Comparison of ENCODE assay signal across 8 mouse cellular contexts in genomic region chr3:88717831-88718230, GRCm38 (mm10). TPM values are rescaled to one million over a fixed set of nuclear protein-coding genes. Genes with fewer than 3 reads are reported as not detected.
A peak's percentile ranks its signal among the peaks of the same experiment; 100 is the strongest.
DNase-seq lines count a peak whose midpoint lies in the region; ATAC-seq and TF ChIP-seq lines count a peak whose summit lies in the region.

No protein-coding gene starts in this region.

- 15% methylated on average over 1 of the region's 1 CpGs for WGBS in lung, embryonic 14.5 days
- 69% methylated on average over 1 of the region's 1 CpGs for WGBS in limb, embryonic 15.5 days
- WGBS in stomach, embryonic 15.5 days: 10% methylated on average over 1 of the region's 1 CpGs

- H3K27me3 ChIP-seq in lung, embryonic 14.5 days (ENCODE audit: insufficient read depth, low read length): no peaks in the 10 kb centered on the region
- H3K27me3 ChIP-seq in erythroblast, embryonic 14.5 days (ENCODE audit: control insufficient read depth): no peaks in the 10 kb centered on the region
- no peaks in the 10 kb centered on the region for H3K27me3 ChIP-seq in limb, embryonic 15.5 days
- H3K27me3 ChIP-seq in stomach, embryonic 15.5 days (replicated peaks): no peaks in the 10 kb centered on the region

- TF ChIP-seq CTCF in lung, embryonic 14.5 days (IDR thresholded peaks at IDR 0.05; ENCODE audit: low read depth): no peak

- ATAC-seq in lung, embryonic 14.5 days (ENCODE audit: insufficient read depth): no peak
- ATAC-seq in limb, embryonic 15.5 days (ENCODE audit: insufficient number of reproducible peaks, low FRiP score, low TSS enrichment, low read depth): no peak
- ATAC-seq in stomach, embryonic 15.5 days (ENCODE audit: insufficient read depth, low FRiP score, low read depth): no peak

- peaks cover 2% of the 10 kb centered on the region; the same call in 1 of the 2 replicates for H3K4me1 ChIP-seq in lung, embryonic 14.5 days (ENCODE audit: insufficient read depth)
- H3K4me1 ChIP-seq in erythroblast, embryonic 14.5 days (ENCODE audit: control insufficient read depth): peaks cover 32% of the 10 kb centered on the region
- H3K4me1 ChIP-seq in limb, embryonic 15.5 days: peaks cover 21% of the 10 kb centered on the region
- peaks cover 12% of the 10 kb centered on the region for H3K4me1 ChIP-seq in stomach, embryonic 15.5 days

- peak; percentile 26 for DNase-seq in lung, embryonic 14.5 days
- DNase-seq in lung, postnatal 14 days: no peak
- DNase-seq in urinary bladder, adult 18-20 months (ENCODE audit: low spot score in 2 of 2): no peak
- no peak for DNase-seq in urinary bladder, adult 2 months (ENCODE audit: low spot score)
- DNase-seq in spleen, adult 18-20 months: no peak

- H3K27ac ChIP-seq in lung, embryonic 14.5 days (ENCODE audit: low read depth): no peak overlapping the region
- H3K27ac ChIP-seq in limb, embryonic 15.5 days: 0 out of 2 replicates have a peak overlapping the region, but pooled peaks have one; percentile 38
- H3K27ac ChIP-seq in stomach, embryonic 15.5 days: peak overlapping the region; percentile 49

- peaks cover 45% of the 10 kb centered on the region for H3K36me3 ChIP-seq in lung, embryonic 14.5 days (ENCODE audit: insufficient read depth)
- peaks cover 59% of the 10 kb centered on the region for H3K36me3 ChIP-seq in erythroblast, embryonic 14.5 days (ENCODE audit: control insufficient read depth)
- H3K36me3 ChIP-seq in limb, embryonic 15.5 days: peaks cover 44% of the 10 kb centered on the region
- peaks cover 6% of the 10 kb centered on the region for H3K36me3 ChIP-seq in stomach, embryonic 15.5 days

- H3K4me2 ChIP-seq in lung, embryonic 14.5 days: peak overlapping the region; percentile 90
- H3K4me2 ChIP-seq in limb, embryonic 15.5 days: peak overlapping the region; percentile 30
- peak overlapping the region; percentile 75 for H3K4me2 ChIP-seq in stomach, embryonic 15.5 days

- H3K9ac ChIP-seq in lung, embryonic 14.5 days: 0 out of 2 replicates have a peak overlapping the region, but pooled peaks have one; percentile 15
- H3K9ac ChIP-seq in limb, embryonic 15.5 days: no peak overlapping the region
- peak overlapping the region; percentile 29 for H3K9ac ChIP-seq in stomach, embryonic 15.5 days

- H3K4me3 ChIP-seq in lung, embryonic 14.5 days (ENCODE audit: low read depth, low read length): peak overlapping the region; percentile 62
- H3K4me3 ChIP-seq in erythroblast, embryonic 14.5 days (replicated peaks): peak overlapping the region; percentile 85
- H3K4me3 ChIP-seq in limb, embryonic 15.5 days: peak overlapping the region; percentile 10
- H3K4me3 ChIP-seq in stomach, embryonic 15.5 days (replicated peaks): peak overlapping the region; percentile 12

- no peaks in the 10 kb centered on the region for H3K9me3 ChIP-seq in lung, embryonic 14.5 days (ENCODE audit: low read depth, low read length)
- H3K9me3 ChIP-seq in erythroblast, embryonic 14.5 days (ENCODE audit: control insufficient read depth, low read length): no peaks in the 10 kb centered on the region
- no peaks in the 10 kb centered on the region for H3K9me3 ChIP-seq in limb, embryonic 15.5 days
- H3K9me3 ChIP-seq in stomach, embryonic 15.5 days: no peaks in the 10 kb centered on the region

RNA-seq across cellular contexts. Expression of gene Rit1, which starts 1.2 kb away (rescaled TPM):
- polyA plus RNA-seq in lung, embryonic 14.5 days (2014; fragmentation: Nextera tagmentation; extraction: Ambion mirVana): 56.9 and 58.4 TPM in 2 replicates
- polyA plus RNA-seq in erythroblast, embryonic 14.5 days (2012): 3.6 and 4.6 TPM in 2 replicates
- polyA plus RNA-seq in limb, embryonic 15.5 days (2015; fragmentation: Nextera tagmentation; extraction: Ambion mirVana): 65.7 and 65.8 TPM in 2 replicates
- polyA plus RNA-seq in stomach, embryonic 15.5 days (2015; fragmentation: Nextera tagmentation; extraction: Ambion mirVana): 52.3 and 56.4 TPM in 2 replicates
- 81.4 and 89.3 TPM in 2 replicates for polyA plus RNA-seq in urinary bladder, adult 2 months (2012; rRNA removed)

RNA-seq across cellular contexts. Expression of gene Khdc4, which starts 32.2 kb away (rescaled TPM):
- 89.2 and 100 TPM in 2 replicates for polyA plus RNA-seq in lung, embryonic 14.5 days (2014; fragmentation: Nextera tagmentation; extraction: Ambion mirVana)
- 0.32 and 0.37 TPM in 2 replicates for polyA plus RNA-seq in erythroblast, embryonic 14.5 days (2012)
- 77.9 and 86.7 TPM in 2 replicates for polyA plus RNA-seq in limb, embryonic 15.5 days (2015; fragmentation: Nextera tagmentation; extraction: Ambion mirVana)
- polyA plus RNA-seq in stomach, embryonic 15.5 days (2015; fragmentation: Nextera tagmentation; extraction: Ambion mirVana): 81.0 and 86.9 TPM in 2 replicates
- polyA plus RNA-seq in urinary bladder, adult 2 months (2012; rRNA removed): 76.3 and 121 TPM in 2 replicates

RNA-seq across cellular contexts. Expression of gene Syt11, which starts 57.1 kb away (rescaled TPM):
- 6.3 and 7.6 TPM in 2 replicates for polyA plus RNA-seq in lung, embryonic 14.5 days (2014; fragmentation: Nextera tagmentation; extraction: Ambion mirVana)
- polyA plus RNA-seq in erythroblast, embryonic 14.5 days (2012): 0.02 TPM in 1 of 2 replicates, not detected in the other
- 16.9 and 17.5 TPM in 2 replicates for polyA plus RNA-seq in limb, embryonic 15.5 days (2015; fragmentation: Nextera tagmentation; extraction: Ambion mirVana)
- 17.1 and 22.3 TPM in 2 replicates for polyA plus RNA-seq in stomach, embryonic 15.5 days (2015; fragmentation: Nextera tagmentation; extraction: Ambion mirVana)
- 9.7 and 11.3 TPM in 2 replicates for polyA plus RNA-seq in urinary bladder, adult 2 months (2012; rRNA removed)

Comparison
In these comparisons a context has a peak if more than half of its experiments do, and no peak if none do; other contexts are left out.
1. H3K4me2 ChIP-seq: peak in every context shown above with its lines; median percentile 90 in lung, embryonic 14.5 days; 75 in stomach, embryonic 15.5 days; 30 in limb, embryonic 15.5 days.
2. H3K4me3 ChIP-seq: peak in every context shown above with its lines; median percentile 85 in erythroblast, embryonic 14.5 days; 62 in lung, embryonic 14.5 days; 12 in stomach, embryonic 15.5 days; 10 in limb, embryonic 15.5 days.
3. RNA of gene Khdc4, which starts 32.2 kb away (polyA plus RNA-seq): 76.3 to 121 TPM in urinary bladder, adult 2 months, 89.2 to 100 TPM in lung, embryonic 14.5 days, 77.9 to 86.7 TPM in limb, embryonic 15.5 days and 81.0 to 86.9 TPM in stomach, embryonic 15.5 days; 0.32 to 0.37 TPM in erythroblast, embryonic 14.5 days; every median in the first group is over 10 times any median in the second.